Mouse (Mus musculus): Measurements from ENCODE around the gene Hist1h3c. TPM values are rescaled to one million over a fixed set of nuclear protein-coding genes. Genes with fewer than 3 reads are reported as not detected.
"Not testable (repeated sequence)": the region's sequence is repeated elsewhere in the genome, so short reads cannot be mapped to it uniquely, and the experiment has no call there.

The Hist1h3c gene
- total RNA-seq (2014; rRNA removed) (206 and 420 TPM in 2 replicates), polyA plus RNA-seq (2015; fragmentation: Nextera tagmentation; extraction: Ambion mirVana) (not detected in 2 replicates)

GRCm38 (mm10) chr13:23745381-23746161 is at the start of gene Hist1h3c:
Gene Hist1h3c (minus strand): TSS chr13:23745602.
- TF ChIP-seq CTCF (IDR thresholded peaks at IDR 0.05): no peak
- Histone ChIP-seq H3K27me3 (ENCODE audit: insufficient read depth, low read length) (no peaks in the 10 kb centered on the region), H3K9me3 (ENCODE audit: low read length) (no peaks in the 10 kb centered on the region), H3K4me1 (ENCODE audit: insufficient read depth, low read length) (0 out of 2 replicates have a peak, but pooled peaks cover 3% of the 10 kb centered on the region), H3K27ac (ENCODE audit: low read depth, low read length) (peak within 1 kb of the TSS; percentile 85), H3K4me3 (ENCODE audit: low read depth, low read length) (peak within 1 kb of the TSS; percentile 37), H3K36me3 (ENCODE audit: insufficient read depth, low read length) (no peaks in the 10 kb centered on the region), H3K9ac (replicated peaks; ENCODE audit: low read length, poor library complexity, severe bottlenecking) (no peak within 1 kb of the TSS), H3K4me2 (ENCODE audit: low read depth, low read length, poor library complexity, severe bottlenecking) (peak within 1 kb of the TSS; percentile 69)
- 1% methylated on average over 21 of the region's 28 CpGs for WGBS
- ATAC-seq (ENCODE audit: low FRiP score) (peak; percentile 81), DNase-seq (ENCODE audit: low spot score) (peak; percentile 95)

GRCm38 (mm10) chr13:23792520-23792919 is 47.1 kb upstream of the Hist1h3c start:
- no peak overlapping the region for H3K9ac ChIP-seq (replicated peaks; ENCODE audit: low read length, poor library complexity, severe bottlenecking)
- H3K4me1 ChIP-seq (ENCODE audit: insufficient read depth, low read length): no peaks in the 10 kb centered on the region
- H3K4me2 ChIP-seq (ENCODE audit: low read depth, low read length, poor library complexity, severe bottlenecking): no peak overlapping the region
- WGBS: 38% methylated on average over 2 of the region's 2 CpGs
- ATAC-seq (ENCODE audit: low FRiP score) (no peak), DNase-seq (ENCODE audit: low spot score) (peak; percentile 82)
- H3K9me3 ChIP-seq (ENCODE audit: low read length): no peaks in the 10 kb centered on the region
- no peak overlapping the region for H3K4me3 ChIP-seq (ENCODE audit: low read depth, low read length)
- no peaks in the 10 kb centered on the region for H3K27me3 ChIP-seq (ENCODE audit: insufficient read depth, low read length)
- no peak overlapping the region for H3K27ac ChIP-seq (ENCODE audit: low read depth, low read length)
- peak; percentile 95 for TF ChIP-seq CTCF (IDR thresholded peaks at IDR 0.05)
- H3K36me3 ChIP-seq (ENCODE audit: insufficient read depth, low read length): no peaks in the 10 kb centered on the region

- WGBS: 88% methylated on average over 4 of the region's 4 CpGs
- DNase-seq (ENCODE audit: low spot score): no peak
- Histone ChIP-seq H3K27me3 (ENCODE audit: insufficient read depth, low read length) (no peaks in the 10 kb centered on the region), H3K4me2 (ENCODE audit: low read depth, low read length, poor library complexity, severe bottlenecking) (no peak overlapping the region), H3K4me1 (ENCODE audit: insufficient read depth, low read length) (no peaks in the 10 kb centered on the region), H3K36me3 (ENCODE audit: insufficient read depth, low read length) (no peaks in the 10 kb centered on the region), H3K27ac (ENCODE audit: low read depth, low read length) (no peak overlapping the region), H3K4me3 (ENCODE audit: low read depth, low read length) (no peak overlapping the region), H3K9ac (replicated peaks; ENCODE audit: low read length, poor library complexity, severe bottlenecking) (no peak overlapping the region), H3K9me3 (ENCODE audit: low read length) (no peaks in the 10 kb centered on the region)
- ATAC-seq (ENCODE audit: low FRiP score): no peak
- no peak for TF ChIP-seq CTCF (IDR thresholded peaks at IDR 0.05)
Measured at GRCm38 (mm10) chr13:23779025-23779424, 33.6 kb upstream of the Hist1h3c start.

GRCm38 (mm10) chr13:23778339-23778738 is 32.9 kb upstream of the Hist1h3c start:
- WGBS: 95% methylated on average over 7 of the region's 7 CpGs
- no peak overlapping the region for H3K4me2 ChIP-seq (ENCODE audit: low read depth, low read length, poor library complexity, severe bottlenecking)
- DNase-seq (ENCODE audit: low spot score) (no peak), ATAC-seq (ENCODE audit: low FRiP score) (no peak)
- no peak overlapping the region for H3K27ac ChIP-seq (ENCODE audit: low read depth, low read length)
- no peak overlapping the region for H3K4me3 ChIP-seq (ENCODE audit: low read depth, low read length)
- no peaks in the 10 kb centered on the region for H3K4me1 ChIP-seq (ENCODE audit: insufficient read depth, low read length)
- H3K9ac ChIP-seq (replicated peaks; ENCODE audit: low read length, poor library complexity, severe bottlenecking): no peak overlapping the region
- no peak for TF ChIP-seq CTCF (IDR thresholded peaks at IDR 0.05)
- no peaks in the 10 kb centered on the region for H3K36me3 ChIP-seq (ENCODE audit: insufficient read depth, low read length)
- H3K27me3 ChIP-seq (ENCODE audit: insufficient read depth, low read length): no peaks in the 10 kb centered on the region
- H3K9me3 ChIP-seq (ENCODE audit: low read length): no peaks in the 10 kb centered on the region

GRCm38 (mm10) chr13:23772561-23773313 is 27.3 kb upstream of the Hist1h3c start:
- Histone ChIP-seq H3K9ac (replicated peaks; ENCODE audit: low read length, poor library complexity, severe bottlenecking) (no peak overlapping the region), H3K4me2 (ENCODE audit: low read depth, low read length, poor library complexity, severe bottlenecking) (peak overlapping the region; percentile 44), H3K4me3 (ENCODE audit: low read depth, low read length) (peak overlapping the region; percentile 18), H3K27ac (ENCODE audit: low read depth, low read length) (no peak overlapping the region), H3K9me3 (ENCODE audit: low read length) (no peaks in the 10 kb centered on the region), H3K27me3 (ENCODE audit: insufficient read depth, low read length) (no peaks in the 10 kb centered on the region), H3K36me3 (ENCODE audit: insufficient read depth, low read length) (no peaks in the 10 kb centered on the region), H3K4me1 (ENCODE audit: insufficient read depth, low read length) (0 out of 2 replicates have a peak, but pooled peaks cover 5% of the 10 kb centered on the region)
- ATAC-seq (ENCODE audit: low FRiP score) (peak; percentile 86), DNase-seq (ENCODE audit: low spot score) (peak; percentile 55)
- WGBS: 20% methylated on average over 21 of the region's 21 CpGs
- no peak for TF ChIP-seq CTCF (IDR thresholded peaks at IDR 0.05)

- 86% methylated on average over 2 of the region's 2 CpGs for WGBS
- H3K9me3 ChIP-seq (ENCODE audit: low read length); H3K9ac ChIP-seq (replicated peaks; ENCODE audit: low read length, poor library complexity, severe bottlenecking); H3K27ac ChIP-seq (ENCODE audit: low read depth, low read length); H3K4me2 ChIP-seq (ENCODE audit: low read depth, low read length, poor library complexity, severe bottlenecking); ATAC-seq (ENCODE audit: low FRiP score); H3K36me3 ChIP-seq (ENCODE audit: insufficient read depth, low read length); H3K27me3 ChIP-seq (ENCODE audit: insufficient read depth, low read length); H3K4me3 ChIP-seq (ENCODE audit: low read depth, low read length); DNase-seq (ENCODE audit: low spot score); H3K4me1 ChIP-seq (ENCODE audit: insufficient read depth, low read length): not testable (repeated sequence)
Measured at GRCm38 (mm10) chr13:23769613-23770012, 24.2 kb upstream of the Hist1h3c start, which contains the start of gene Trim38. Gene Trim38 (plus strand): TSS chr13:23769913.
